Mouse (Mus musculus) liver, embryonic 14.5 days (tissue): ENCODE measurements around the gene Mon1b. TPM values are rescaled to one million over a fixed set of nuclear protein-coding genes. Genes with fewer than 3 reads are reported as not detected.
A peak's percentile ranks its signal among the peaks of the same experiment; 100 is the strongest.

Experiments
- ATAC-seq: fragments of 200-750 bp; cut with Nextera tagmentation; 2 replicates; pipeline ENCODE4 v1.8.0; 2017; ENCODE audit warnings: moderate number of reproducible peaks, mild to moderate bottlenecking, moderate library complexity; ENCODE audit not compliant: insufficient read depth
- DNase-seq, 3 experiments: peaks; one replicate each; pipeline ENCODE4 v3.0.0-alpha.2; 2012 to 2013; ENCODE audit warnings: low read depth in 3 of 3, low spot score in 3 of 3
- H3K27ac ChIP-seq: fragments of 300-500 bp; sonication (generic); 2 replicates; pipeline ENCODE4 v1.5.1; 2014; ENCODE audit warnings: moderate library complexity, mild to moderate bottlenecking, control low read depth, inconsistent platforms
- H3K27me3 ChIP-seq: fragments of 300-500 bp; sonication (generic); 2 replicates; pipeline ENCODE4 v1.6.1; 2014; ENCODE audit warnings: mild to moderate bottlenecking, low read length, moderate library complexity; ENCODE audit not compliant: control insufficient read depth, insufficient read depth
- H3K36me3 ChIP-seq: fragments of 300-500 bp; sonication (generic); replicated peaks from 2 replicates; pipeline ENCODE4 v1.6.1; 2014; ENCODE audit warnings: low read depth; ENCODE audit not compliant: control insufficient read depth, insufficient read depth
- H3K4me1 ChIP-seq, 2 experiments: fragments of 200-500 bp in 1 of 2; fragments of 300-500 bp in 1 of 2; sonication (generic) in 1 of 2; replicated peaks; 2 replicates each; pipeline ENCODE4 v1.6.1; 2012 to 2014; ENCODE audit warnings: antibody characterized with exemption in 1 of 2, inconsistent platforms in 1 of 2, low read length in 1 of 2; ENCODE audit not compliant: control insufficient read depth in 2 of 2, insufficient read depth in 2 of 2
- H3K4me2 ChIP-seq: fragments of 300-500 bp; sonication (generic); 2 replicates; pipeline ENCODE4 v1.6.1; 2014; ENCODE audit warnings: low read depth, mild to moderate bottlenecking, control low read depth, moderate library complexity
- H3K4me3 ChIP-seq, 2 experiments: fragments of 200-500 bp in 1 of 2; fragments of 300-500 bp in 1 of 2; sonication (generic) in 1 of 2; 2 replicates each; pipeline ENCODE4 v1.5.1; 2012 to 2014; ENCODE audit warnings: low read depth in 2 of 2, low read length in 2 of 2, mild to moderate bottlenecking in 2 of 2, control low read depth in 1 of 2, inconsistent platforms in 1 of 2, moderate library complexity in 1 of 2; ENCODE audit not compliant: insufficient read depth in 1 of 2
- H3K9ac ChIP-seq: fragments of 300-500 bp; sonication (generic); replicated peaks from 2 replicates; pipeline ENCODE4 v1.6.1; 2014; ENCODE audit warnings: mild to moderate bottlenecking, control low read depth, moderate library complexity
- H3K9me3 ChIP-seq: fragments of 300-500 bp; sonication (generic); 2 replicates; pipeline ENCODE4 v1.6.1; 2016; ENCODE audit warnings: low read length, mixed read lengths; ENCODE audit not compliant: control insufficient read depth
- CTCF ChIP-seq: IDR thresholded peaks from 2 replicates; pipeline ENCODE4 v1.5.1; 2016; ENCODE audit warnings: antibody characterized with exemption, low read depth, control low read depth
- EP300 ChIP-seq: IDR thresholded peaks from 2 replicates; pipeline ENCODE4 v1.6.1; 2016; ENCODE audit warnings: antibody characterized with exemption, low read depth
- WGBS: fragments of 180-500 bp; shearing (Covaris S2); extraction: QIAGEN DNeasy Blood & Tissue Kit; methylation state at CpG from one replicate; pipeline ENCODE4 v1.1.7; 2014; ENCODE audit not compliant: insufficient replicate concordance; 5-methylcytosine and 5-hydroxymethylcytosine counted together
- polyA plus RNA-seq, 2 experiments: library from polyadenylated mRNA; depleted of rRNA in 1 of 2; stranded (reverse) in 1 of 2; unstranded in 1 of 2; fragments of >200 nt; fragmentation: Nextera tagmentation in 1 of 2; extraction: Ambion mirVana in 1 of 2; gene quantifications; 2 replicates each; pipeline versions ENCODE4 v1.2.1 to v1.2.3; 2012 to 2014

Gene Mon1b
- polyA plus RNA-seq, 2 experiments: 1.5 to 2.1 TPM

DNA sequence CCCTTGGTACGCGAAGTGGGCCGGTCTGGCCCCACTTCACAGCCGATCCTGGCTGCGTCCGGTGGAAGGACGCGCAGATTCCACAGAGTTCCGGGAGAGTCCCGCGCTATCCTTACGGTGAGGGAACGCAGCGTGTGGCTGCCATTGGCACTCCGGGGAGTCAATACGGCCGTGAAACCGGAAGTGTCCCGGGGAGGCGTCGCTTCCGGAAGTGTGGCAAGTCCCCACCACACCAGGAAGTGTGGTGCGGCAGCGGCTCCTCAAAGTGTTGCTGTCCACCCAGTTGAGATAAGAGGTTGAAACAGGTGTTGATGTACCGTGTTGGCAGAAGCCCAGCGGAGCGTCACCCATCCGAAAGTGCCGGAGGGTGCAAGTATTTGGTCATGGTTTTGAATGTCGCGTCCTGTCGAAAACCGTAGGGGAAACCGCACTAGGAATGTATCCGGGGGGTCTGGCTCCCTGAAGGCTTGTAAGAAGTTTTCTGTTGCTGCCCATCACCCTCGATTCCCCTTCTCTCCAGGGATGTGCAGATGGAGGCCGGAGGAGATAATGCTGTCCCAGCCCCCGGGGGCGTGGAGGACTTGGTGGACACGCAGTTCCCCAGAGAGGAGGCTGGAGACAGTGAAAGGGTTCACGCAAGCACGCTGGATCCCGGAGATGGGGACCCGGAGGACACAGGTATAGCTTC lies 349 bp downstream of the Mon1b start:
- peak overlapping the region; percentile 94 for H3K4me2 ChIP-seq
- no peaks in the 10 kb centered on the region for H3K36me3 ChIP-seq
- no peaks in the 10 kb centered on the region for H3K9me3 ChIP-seq
- TF ChIP-seq CTCF: no peak
- TF ChIP-seq EP300: no peak
- H3K27ac ChIP-seq: peak overlapping the region; percentile 15
- peaks cover 2 to 12% of the 10 kb centered on the region in 2 experiments; a peak in 2 of 4 replicates for H3K4me1 ChIP-seq
- peak overlapping the region; percentile 77 for H3K9ac ChIP-seq
- peak; percentile 75 to 85 (median 79) for DNase-seq
- WGBS: under 1% methylated on average over 44 of the region's 44 CpGs
- ATAC-seq: peak; percentile 77
- no peaks in the 10 kb centered on the region for H3K27me3 ChIP-seq
- peak overlapping the region; percentile 71 to 96 for H3K4me3 ChIP-seq

DNA sequence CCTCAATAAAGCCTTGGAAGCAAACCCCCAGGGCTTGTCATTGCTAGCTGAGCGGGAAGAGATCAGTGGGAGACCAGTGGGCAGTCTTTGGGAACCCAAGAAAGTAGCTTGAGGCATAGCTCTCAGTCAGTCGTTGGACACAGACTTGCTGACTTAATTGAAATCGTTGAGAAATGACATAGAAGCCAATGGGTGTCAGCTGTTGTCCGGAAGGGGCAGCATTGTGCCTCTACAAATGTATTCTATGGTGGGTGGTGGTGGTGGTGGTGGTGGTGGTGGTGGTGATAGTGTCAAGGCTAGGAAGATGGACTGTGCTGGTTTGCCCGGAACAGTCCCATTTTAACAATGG lies 867 bp downstream of the Mon1b start:
- Histone ChIP-seq H3K36me3 (no peaks in the 10 kb centered on the region), H3K4me3 (peak overlapping the region; percentile 71 to 96), H3K27ac (no peak overlapping the region), H3K4me1 (peaks cover 2 to 12% of the 10 kb centered on the region in 2 experiments; a peak in 2 of 4 replicates), H3K4me2 (peak overlapping the region; percentile 94), H3K27me3 (no peaks in the 10 kb centered on the region), H3K9ac (peak overlapping the region; percentile 77), H3K9me3 (no peaks in the 10 kb centered on the region)
- peak in 1 of 3 experiments; percentile 10 for DNase-seq
- ATAC-seq: no peak
- 0 out of 2 replicates have a peak, but pooled peaks have one; percentile 23 for TF ChIP-seq CTCF
- TF ChIP-seq EP300: no peak
- WGBS: 23% methylated on average over 5 of the region's 5 CpGs

DNA sequence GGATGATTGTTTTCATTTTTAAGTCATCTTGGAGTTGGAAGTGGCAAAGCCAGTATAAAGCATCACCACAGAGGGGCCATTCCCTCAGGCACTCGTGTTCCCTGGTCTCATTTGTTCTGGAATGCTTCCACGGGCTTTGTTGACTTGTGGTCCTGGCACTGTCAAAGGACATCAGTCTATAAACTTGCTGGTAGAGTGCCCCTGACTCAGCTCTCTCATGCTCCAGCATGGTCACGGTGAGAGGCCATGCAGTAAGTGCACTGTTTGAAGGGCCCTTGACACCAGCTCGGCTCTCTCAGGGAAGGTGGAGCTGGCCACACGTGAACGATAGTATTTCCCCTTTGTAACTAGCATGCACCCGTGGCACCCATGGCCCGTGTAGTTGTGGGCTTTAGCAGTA lies 5.0 kb downstream of the Mon1b start:
- no peaks in the 10 kb centered on the region for H3K27me3 ChIP-seq
- 75% methylated on average over 8 of the region's 8 CpGs for WGBS
- no peak overlapping the region for H3K27ac ChIP-seq
- no peak overlapping the region for H3K9ac ChIP-seq
- DNase-seq: no peak
- no peak for ATAC-seq
- no peak overlapping the region for H3K4me3 ChIP-seq
- no peaks in the 10 kb centered on the region for H3K36me3 ChIP-seq
- H3K4me1 ChIP-seq: peaks cover 0 to 6% of the 10 kb centered on the region in 2 experiments; a peak in 2 of 4 replicates
- TF ChIP-seq EP300 (no peak), CTCF (no peak)
- no peak overlapping the region for H3K4me2 ChIP-seq
- no peaks in the 10 kb centered on the region for H3K9me3 ChIP-seq

DNA sequence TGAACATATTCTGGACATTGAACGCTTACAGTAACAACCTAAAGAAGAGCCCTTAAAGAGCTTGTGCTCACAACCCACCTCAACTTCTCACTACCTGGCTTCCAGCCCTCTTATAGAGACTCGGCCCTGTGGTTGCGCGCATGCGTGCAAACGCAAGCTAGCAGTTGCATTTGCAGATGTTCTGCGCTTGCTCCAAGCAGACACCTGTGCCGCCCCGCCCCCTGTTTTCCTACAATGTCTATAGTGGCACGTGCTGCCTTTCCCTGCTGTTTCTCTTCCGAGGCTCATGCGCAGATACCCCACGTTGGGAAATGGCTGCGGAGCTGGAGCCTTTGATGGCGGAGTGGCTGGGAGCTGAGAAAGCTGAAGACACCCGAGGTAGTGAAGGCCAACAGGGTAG lies 7.5 kb downstream of the Mon1b start, which contains the start of gene Syce1l:
Syce1l (plus strand) TSS at position 288 of the 400 bp plus-strand sequence.
- no peak for ATAC-seq
- Histone ChIP-seq H3K4me1 (no peaks in the 10 kb centered on the region), H3K4me3 (no peak within 1 kb of the TSS), H3K9ac (no peak within 1 kb of the TSS), H3K27ac (no peak within 1 kb of the TSS), H3K4me2 (no peak within 1 kb of the TSS), H3K9me3 (no peaks in the 10 kb centered on the region), H3K27me3 (no peaks in the 10 kb centered on the region), H3K36me3 (no peaks in the 10 kb centered on the region)
- no peak for DNase-seq
- TF ChIP-seq EP300: no peak
- TF ChIP-seq CTCF: no peak
- WGBS: 81% methylated on average over 16 of the region's 16 CpGs

DNA sequence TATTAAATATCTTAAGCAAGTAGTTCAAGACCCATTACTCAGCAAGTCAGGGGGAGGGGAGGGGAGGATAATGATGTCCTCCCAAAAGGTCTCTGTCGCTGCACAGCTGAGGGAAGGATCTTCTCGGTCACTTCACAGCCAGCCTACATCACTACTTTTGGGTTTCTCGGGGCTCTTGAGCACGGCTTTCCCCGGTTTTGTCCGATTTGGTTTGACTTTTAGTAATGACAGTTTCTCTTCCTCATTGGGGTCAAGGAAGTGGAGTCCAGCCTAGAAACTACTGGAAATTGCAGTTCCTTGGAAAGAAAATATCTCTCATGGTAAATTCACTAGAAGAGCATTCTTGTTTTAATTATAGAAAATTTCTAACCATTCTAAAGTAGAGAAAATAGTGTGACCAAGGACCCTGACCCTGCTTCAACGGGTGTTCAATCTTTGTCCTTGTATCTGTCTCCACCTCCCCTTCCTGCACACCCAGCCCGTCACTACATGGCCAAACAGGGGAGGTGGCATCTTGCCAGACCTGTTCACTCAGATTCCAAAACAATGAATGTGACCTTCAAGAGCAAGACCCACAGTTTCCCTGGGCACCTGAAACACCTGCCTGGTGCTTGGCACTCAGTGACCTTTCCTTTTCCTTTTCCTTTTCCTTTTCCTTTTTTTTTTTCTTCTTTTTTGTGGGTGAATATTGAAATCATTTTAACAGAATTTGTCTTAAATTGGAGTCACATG lies 8.3 kb downstream of the Mon1b start:
- 76% methylated on average over 8 of the region's 8 CpGs for WGBS
- Histone ChIP-seq H3K27ac (no peak overlapping the region), H3K9me3 (no peaks in the 10 kb centered on the region), H3K27me3 (no peaks in the 10 kb centered on the region), H3K9ac (no peak overlapping the region), H3K4me1 (no peaks in the 10 kb centered on the region), H3K4me2 (no peak overlapping the region), H3K4me3 (no peak overlapping the region), H3K36me3 (no peaks in the 10 kb centered on the region)
- DNase-seq: no peak
- TF ChIP-seq CTCF: no peak
- no peak for TF ChIP-seq EP300
- no peak for ATAC-seq
